Comparison of ENCODE assay signal across 8 mouse cellular contexts in genomic region chr19:4215451-4215840, GRCm38 (mm10). TPM values are rescaled to one million over a fixed set of nuclear protein-coding genes. Genes with fewer than 3 reads are reported as not detected.
A peak's percentile ranks its signal among the peaks of the same experiment; 100 is the strongest.
DNase-seq lines count a peak whose midpoint lies in the region; ATAC-seq and TF ChIP-seq lines count a peak whose summit lies in the region.

No protein-coding gene starts in this region.

- no peak for DNase-seq in layer of hippocampus, adult 2 months (ENCODE audit: low spot score in 2 of 2)
- DNase-seq in layer of hippocampus, adult 11-12 months (ENCODE audit: low spot score), result no peak
- DNase-seq in neural tube, embryonic 10.5 days (ENCODE audit: extremely low spot score, low spot score), result peak; percentile 68
- DNase-seq in cerebellum, adult 11-12 months, result no peak
- DNase-seq in left cerebral cortex, postnatal 25 days (ENCODE audit: low spot score in 2 of 2), result no peak

- H3K4me2 ChIP-seq in embryonic facial prominence, embryonic 13.5 days, result peak overlapping the region; percentile 87
- H3K4me2 ChIP-seq in intestine, embryonic 15.5 days (replicated peaks), result peak overlapping the region; percentile 91

- H3K36me3 ChIP-seq in embryonic facial prominence, embryonic 13.5 days, result no peaks in the 10 kb centered on the region
- H3K36me3 ChIP-seq in intestine, embryonic 15.5 days, result no peaks in the 10 kb centered on the region

- no peaks in the 10 kb centered on the region for H3K9me3 ChIP-seq in embryonic facial prominence, embryonic 13.5 days
- no peaks in the 10 kb centered on the region for H3K9me3 ChIP-seq in intestine, embryonic 15.5 days

- no peak for TF ChIP-seq CTCF in layer of hippocampus, adult 2 months (conservative IDR thresholded peaks at IDR 0.05)

- 1% methylated on average over 15 of the region's 21 CpGs for WGBS in embryonic facial prominence, embryonic 13.5 days
- WGBS in intestine, embryonic 15.5 days, result 2% methylated on average over 19 of the region's 21 CpGs

- peaks cover 79% of the 10 kb centered on the region for H3K4me1 ChIP-seq in embryonic facial prominence, embryonic 13.5 days
- H3K4me1 ChIP-seq in intestine, embryonic 15.5 days (replicated peaks), result peaks cover 69% of the 10 kb centered on the region

- H3K9ac ChIP-seq in embryonic facial prominence, embryonic 13.5 days, result peak overlapping the region; percentile 98
- H3K9ac ChIP-seq in intestine, embryonic 15.5 days, result peak overlapping the region; percentile 97

- no peak overlapping the region for H3K27ac ChIP-seq in layer of hippocampus, adult 2 months
- peak overlapping the region; percentile 97 for H3K27ac ChIP-seq in embryonic facial prominence, embryonic 13.5 days
- peak overlapping the region; percentile 95 for H3K27ac ChIP-seq in intestine, embryonic 15.5 days

- no peak for ATAC-seq in embryonic facial prominence, embryonic 13.5 days (ENCODE audit: insufficient number of reproducible peaks, insufficient read depth, low FRiP score, low TSS enrichment, low read depth)
- no peak for ATAC-seq in intestine, embryonic 15.5 days
- no peak for ATAC-seq in activated CD4-positive, CD25-positive, alpha-beta regulatory T cell, adult 4 months

- H3K27me3 ChIP-seq in embryonic facial prominence, embryonic 13.5 days, result peaks cover 4% of the 10 kb centered on the region; the same call in 1 of the 2 replicates
- 0 out of 2 replicates have a peak, but pooled peaks cover 3% of the 10 kb centered on the region for H3K27me3 ChIP-seq in intestine, embryonic 15.5 days (replicated peaks)

- intact Hi-C loops in left cerebral cortex, postnatal 25 days (cut with DNase I), result no loop called here

- peak overlapping the region; percentile 55 for H3K4me3 ChIP-seq in layer of hippocampus, adult 2 months
- H3K4me3 ChIP-seq in embryonic facial prominence, embryonic 13.5 days, result peak overlapping the region; percentile 95
- peak overlapping the region; percentile 87 for H3K4me3 ChIP-seq in intestine, embryonic 15.5 days (replicated peaks)

RNA-seq across cellular contexts. Expression of gene AC109138.7, which starts 1.3 kb away (rescaled TPM):
- total RNA-seq in layer of hippocampus, adult 2 months (2021), result not detected
- polyA plus RNA-seq in embryonic facial prominence, embryonic 13.5 days (2015; fragmentation: Nextera tagmentation; extraction: Ambion mirVana), result not detected in 2 replicates
- not detected in 2 replicates for polyA plus RNA-seq in intestine, embryonic 15.5 days (2015; fragmentation: Nextera tagmentation; extraction: Ambion mirVana)
- polyA plus RNA-seq in activated CD4-positive, CD25-positive, alpha-beta regulatory T cell, adult 4 months (2017; shearing (Covaris generic)), result not detected
- total RNA-seq in left cerebral cortex, postnatal 25 days (2021), result not detected

RNA-seq across cellular contexts. Expression of gene Clcf1, which starts 1.4 kb away (rescaled TPM):
- under 1 TPM; 0.61 to 0.76 TPM for total RNA-seq in layer of hippocampus, adult 2 months (2021)
- 11.1 and 11.5 TPM in 2 replicates for polyA plus RNA-seq in embryonic facial prominence, embryonic 13.5 days (2015; fragmentation: Nextera tagmentation; extraction: Ambion mirVana)
- polyA plus RNA-seq in intestine, embryonic 15.5 days (2015; fragmentation: Nextera tagmentation; extraction: Ambion mirVana), result 5.7 and 5.9 TPM in 2 replicates
- 10 to 100 TPM; 19.7 to 29.7 TPM for polyA plus RNA-seq in activated CD4-positive, CD25-positive, alpha-beta regulatory T cell, adult 4 months (2017; shearing (Covaris generic))
- total RNA-seq in left cerebral cortex, postnatal 25 days (2021), result 1 to 10 TPM in 1 of 2 experiments, under 1 TPM in 1; 0.96 to 1.2 TPM

RNA-seq across cellular contexts. Expression of gene Rad9a, which starts 14.0 kb away (rescaled TPM):
- 1 to 10 TPM; 8.1 to 8.7 TPM for total RNA-seq in layer of hippocampus, adult 2 months (2021)
- 34.1 and 37.3 TPM in 2 replicates for polyA plus RNA-seq in embryonic facial prominence, embryonic 13.5 days (2015; fragmentation: Nextera tagmentation; extraction: Ambion mirVana)
- polyA plus RNA-seq in intestine, embryonic 15.5 days (2015; fragmentation: Nextera tagmentation; extraction: Ambion mirVana), result 29.3 and 30.5 TPM in 2 replicates
- polyA plus RNA-seq in activated CD4-positive, CD25-positive, alpha-beta regulatory T cell, adult 4 months (2017; shearing (Covaris generic)), result 10 to 100 TPM; 37.7 to 40.3 TPM
- 1 to 10 TPM; 6.9 to 8.0 TPM for total RNA-seq in left cerebral cortex, postnatal 25 days (2021)

RNA-seq across cellular contexts. Expression of gene Pold4, which starts 16.3 kb away (rescaled TPM):
- 10 to 100 TPM; 16.7 to 18.2 TPM for total RNA-seq in layer of hippocampus, adult 2 months (2021)
- polyA plus RNA-seq in embryonic facial prominence, embryonic 13.5 days (2015; fragmentation: Nextera tagmentation; extraction: Ambion mirVana), result 21.2 and 24.9 TPM in 2 replicates
- polyA plus RNA-seq in intestine, embryonic 15.5 days (2015; fragmentation: Nextera tagmentation; extraction: Ambion mirVana), result 35.0 and 40.8 TPM in 2 replicates
- polyA plus RNA-seq in activated CD4-positive, CD25-positive, alpha-beta regulatory T cell, adult 4 months (2017; shearing (Covaris generic)), result 100 to 1,000 TPM; 117 to 151 TPM
- 10 to 100 TPM; 14.0 to 18.6 TPM for total RNA-seq in left cerebral cortex, postnatal 25 days (2021)

RNA-seq across cellular contexts. Expression of gene Ppp1ca, which starts 23.6 kb away (rescaled TPM):
- total RNA-seq in layer of hippocampus, adult 2 months (2021), result 100 to 1,000 TPM; 263 to 276 TPM
- 788 and 789 TPM in 2 replicates for polyA plus RNA-seq in embryonic facial prominence, embryonic 13.5 days (2015; fragmentation: Nextera tagmentation; extraction: Ambion mirVana)
- polyA plus RNA-seq in intestine, embryonic 15.5 days (2015; fragmentation: Nextera tagmentation; extraction: Ambion mirVana), result 757 and 779 TPM in 2 replicates
- polyA plus RNA-seq in activated CD4-positive, CD25-positive, alpha-beta regulatory T cell, adult 4 months (2017; shearing (Covaris generic)), result 1,000 to 10,000 TPM in 1 of 2 experiments, 100 to 1,000 TPM in 1; 945 to 1,075 TPM
- 100 to 1,000 TPM; 318 to 320 TPM for total RNA-seq in left cerebral cortex, postnatal 25 days (2021)
